Mouse (Mus musculus): ENCODE data around the gene Hsf3.

- TF ChIP-seq CTCF (IDR thresholded peaks at IDR 0.05; ENCODE audit: borderline replicate concordance, insufficient read depth, low read length) (no peak), POLR2A (IDR thresholded peaks at IDR 0.05; ENCODE audit: low read depth, low read length) (no peak)
These were observed 36.7 kb downstream of the Hsf3 start for GRCm38 (mm10) chrX:96419383-96419782.

Data from embryonic fibroblast, embryonic 13.5 days (primary cell).